Mouse (Mus musculus) G1E (cell line): ENCODE measurements around the gene Bend6.

ENCODE experiments used
- CTCF ChIP-seq: IDR thresholded peaks from 2 replicates; pipeline ENCODE4 v1.5.1; 2012; ENCODE audit warnings: low read depth, low read length, inconsistent platforms, mixed read lengths
- GATA2 ChIP-seq: IDR thresholded peaks from 2 replicates; pipeline ENCODE4 v1.6.1; 2012; ENCODE audit warnings: low read depth, low read length, inconsistent platforms, borderline replicate concordance
- POLR2AphosphoS5 ChIP-seq: IDR thresholded peaks from 2 replicates; pipeline ENCODE4 v1.6.1; 2012; ENCODE audit warnings: low read depth, low read length, inconsistent platforms; ENCODE audit not compliant: insufficient replicate concordance

GRCm38 (mm10) chr1:33942638-33943037 is 35.0 kb upstream of the Bend6 start:
- TF ChIP-seq CTCF (no peak), GATA2 (no peak), POLR2AphosphoS5 (no peak)
